9 mouse cellular contexts compared by ENCODE assay signal in genomic region chr12:110703008-110703471, GRCm38 (mm10). TPM values are rescaled to one million over a fixed set of nuclear protein-coding genes. Genes with fewer than 3 reads are reported as not detected.
DNase-seq lines count a peak whose midpoint lies in the region; ATAC-seq and TF ChIP-seq lines count a peak whose summit lies in the region.
"Had no signal": no experiment of that assay in that cellular context is flagged by ENCODE, and none has a peak within 500 bp of the region (broad histone marks: within the 10 kb centered on the region; RNA-seq: fewer than 3 reads in every experiment).

No protein-coding gene starts in this region.

- TF ChIP-seq CTCF in E14TG2a.4 (conservative IDR thresholded peaks at IDR 0.05; ENCODE audit: low read length), result peak; percentile 93
- peak; percentile 92 for TF ChIP-seq CTCF in lung, adult 2 months (IDR thresholded peaks at IDR 0.05; ENCODE audit: insufficient read depth, low read length)
- peak; percentile 83 for TF ChIP-seq CTCF in olfactory bulb, adult 2 months (IDR thresholded peaks at IDR 0.05; ENCODE audit: insufficient read depth, low read depth, low read length)

- no peak overlapping the region for H3K9ac ChIP-seq in forebrain, embryonic 13.5 days

- H3K27ac ChIP-seq in forebrain, embryonic 13.5 days, result no peak overlapping the region
- H3K27ac ChIP-seq in olfactory bulb, adult 2 months (ENCODE audit: insufficient read depth, low read depth, low read length), result no peak overlapping the region

- H3K27me3 ChIP-seq in E14TG2a.4 (ENCODE audit: insufficient read depth, low read length), result no peaks in the 10 kb centered on the region
- H3K27me3 ChIP-seq in forebrain, embryonic 13.5 days, result peaks cover 3% of the 10 kb centered on the region; the same call in 1 of the 2 replicates

- peak; percentile 83 for DNase-seq in c-Kit-positive CD71-positive TER-119-positive erythroid progenitor cells, embryonic 14.5 days (ENCODE audit: low spot score)
- DNase-seq in heart, postnatal 10 days, result peak; percentile 91 to 95
- DNase-seq in layer of hippocampus, adult 11-12 months (ENCODE audit: low spot score), result peak; percentile 87
- DNase-seq in lung, adult 2 months, result peak; percentile 87
- DNase-seq in thymus, adult 18-20 months, result peak; percentile 56 to 57

- H3K4me1 ChIP-seq in E14TG2a.4 (replicated peaks; ENCODE audit: low read depth, low read length), result peaks cover 94% of the 10 kb centered on the region
- peaks cover 14% of the 10 kb centered on the region for H3K4me1 ChIP-seq in forebrain, embryonic 13.5 days
- peaks cover 6% of the 10 kb centered on the region; the same call in 1 of the 2 replicates for H3K4me1 ChIP-seq in lung, adult 2 months (ENCODE audit: control insufficient read depth, insufficient read depth, low read length)
- peaks cover 13% of the 10 kb centered on the region for H3K4me1 ChIP-seq in olfactory bulb, adult 2 months (ENCODE audit: control insufficient read depth, insufficient read depth, low read length)

- no peaks in the 10 kb centered on the region for H3K36me3 ChIP-seq in E14TG2a.4 (ENCODE audit: insufficient read depth, low read length)
- H3K36me3 ChIP-seq in forebrain, embryonic 13.5 days (ENCODE audit: poor library complexity, severe bottlenecking), result no peaks in the 10 kb centered on the region

- no peak for TF ChIP-seq POLR2A in lung, adult 2 months (IDR thresholded peaks at IDR 0.05; ENCODE audit: borderline replicate concordance, extremely low read depth, low read depth, low read length)
- no peak for TF ChIP-seq POLR2A in olfactory bulb, adult 2 months (IDR thresholded peaks at IDR 0.05; ENCODE audit: insufficient read depth, low read depth, low read length)

- H3K9me3 ChIP-seq in E14TG2a.4 (ENCODE audit: low read length), result no peaks in the 10 kb centered on the region
- H3K9me3 ChIP-seq in forebrain, embryonic 13.5 days (replicated peaks), result no peaks in the 10 kb centered on the region

- no peak overlapping the region for H3K4me2 ChIP-seq in forebrain, embryonic 13.5 days

- peak overlapping the region; percentile 74 for H3K4me3 ChIP-seq in E14TG2a.4 (replicated peaks; ENCODE audit: low read length)
- no peak overlapping the region for H3K4me3 ChIP-seq in forebrain, embryonic 13.5 days
- H3K4me3 ChIP-seq in lung, adult 2 months (replicated peaks; ENCODE audit: extremely low read depth, low read depth, low read length), result no peak overlapping the region
- H3K4me3 ChIP-seq in olfactory bulb, adult 2 months (ENCODE audit: insufficient read depth, low read depth, low read length), result no peak overlapping the region

- intact Hi-C loops in heart, postnatal 10 days (cut with DNase I), result loop anchor here (1.0 to 5.0 kb wide), 5 partner anchors 36 to 286 kb away; partner anchors contain the start of gene Mok

- 36% methylated on average over 8 of the region's 8 CpGs for WGBS in forebrain, embryonic 13.5 days
- WGBS in lung, adult 2 months, result 14% methylated on average over 8 of the region's 8 CpGs
- WGBS in olfactory bulb, adult 2 months, result 33% methylated on average over 8 of the region's 8 CpGs

- peak; percentile 67 for ATAC-seq in forebrain, embryonic 13.5 days

RNA-seq across cellular contexts. Expression of gene Hsp90aa1, which starts 0.5 kb away (rescaled TPM):
- polyA plus RNA-seq in forebrain, embryonic 13.5 days (2015; fragmentation: Nextera tagmentation; extraction: Ambion mirVana), result 1,477 and 1,490 TPM in 2 replicates
- 100 to 1,000 TPM; 176 to 182 TPM for total RNA-seq in heart, postnatal 10 days (2021)
- polyA plus RNA-seq in lung, adult 2 months (2012; rRNA removed), result 65.6 and 105 TPM in 2 replicates
- polyA plus RNA-seq in olfactory bulb, adult 2 months (2012; ENCODE audit: insufficient read depth, insufficient read length, low replicate concordance, missing spikeins), result 553 and 836 TPM in 2 replicates

RNA-seq across cellular contexts. Expression of gene 1700001K19Rik, which starts 20.6 kb away (rescaled TPM):
- 0.25 and 0.53 TPM in 2 replicates for polyA plus RNA-seq in forebrain, embryonic 13.5 days (2015; fragmentation: Nextera tagmentation; extraction: Ambion mirVana)
- not detected for total RNA-seq in heart, postnatal 10 days (2021)
- polyA plus RNA-seq in lung, adult 2 months (2012; rRNA removed), result not detected in 2 replicates
- polyA plus RNA-seq in olfactory bulb, adult 2 months (2012; ENCODE audit: insufficient read depth, insufficient read length, low replicate concordance, missing spikeins), result not detected in 2 replicates
- polyA plus RNA-seq: large intestine, adult 2 months had no signal

RNA-seq across cellular contexts. Expression of gene Wdr20, which starts 34.7 kb away (rescaled TPM):
- 26.9 and 29.9 TPM in 2 replicates for polyA plus RNA-seq in forebrain, embryonic 13.5 days (2015; fragmentation: Nextera tagmentation; extraction: Ambion mirVana)
- 10 to 100 TPM; 29.0 to 34.0 TPM for total RNA-seq in heart, postnatal 10 days (2021)
- polyA plus RNA-seq in lung, adult 2 months (2012; rRNA removed), result 13.5 and 16.2 TPM in 2 replicates
- polyA plus RNA-seq in olfactory bulb, adult 2 months (2012; ENCODE audit: insufficient read depth, insufficient read length, low replicate concordance, missing spikeins), result not detected in 2 replicates

Comparison
In these comparisons a context has a peak if more than half of its experiments do, and no peak if none do; other contexts are left out.
1. RNA of gene Wdr20, which starts 34.7 kb away (polyA plus RNA-seq): 26.9 to 29.9 TPM in forebrain, embryonic 13.5 days and 13.5 to 16.2 TPM in lung, adult 2 months; not detected in olfactory bulb, adult 2 months; every median in the first group is over 10 times any median in the second.
2. Peak in every context shown above with its lines, with median percentiles within 50 percentile points of each other: CTCF ChIP-seq and DNase-seq.